Mouse (Mus musculus): ENCODE results near the gene Srpk2.

GRCm38 (mm10) chr5:23616270-23617103, 67.9 kb downstream of the Srpk2 start:
- TF ChIP-seq CTCF (IDR thresholded peaks at IDR 0.05; ENCODE audit: extremely low read depth, insufficient read length, insufficient replicate concordance, low read depth, low read length) (no peak), POLR2A (IDR thresholded peaks at IDR 0.05; ENCODE audit: low read depth, low read length) (no peak; the same call in 1 of the 2 replicates)

Data from small intestine, adult 2 months (tissue).